Mouse (Mus musculus): ENCODE results near the gene Prok1.

Prok1 gene

DNA sequence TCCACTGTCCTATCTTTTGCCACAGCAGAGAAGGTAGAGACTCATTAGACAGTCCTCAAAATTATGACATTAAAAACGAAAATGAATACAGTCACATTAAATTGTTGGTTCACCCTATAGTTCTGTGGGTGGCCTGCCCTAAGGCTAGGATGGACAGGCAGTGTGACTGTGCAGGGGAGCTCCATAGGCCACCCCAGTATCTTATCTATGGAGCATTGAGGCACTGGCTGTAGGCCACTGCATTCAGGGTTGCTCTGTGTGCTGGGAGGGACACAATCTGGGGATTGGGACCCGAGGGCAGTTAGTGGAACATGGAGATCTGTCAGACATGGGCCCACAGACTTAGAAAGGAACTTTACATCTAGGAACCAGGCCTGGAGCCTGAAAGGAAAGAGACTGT is 5.6 kb downstream of the Prok1 start:
- no peak for DNase-seq

DNA sequence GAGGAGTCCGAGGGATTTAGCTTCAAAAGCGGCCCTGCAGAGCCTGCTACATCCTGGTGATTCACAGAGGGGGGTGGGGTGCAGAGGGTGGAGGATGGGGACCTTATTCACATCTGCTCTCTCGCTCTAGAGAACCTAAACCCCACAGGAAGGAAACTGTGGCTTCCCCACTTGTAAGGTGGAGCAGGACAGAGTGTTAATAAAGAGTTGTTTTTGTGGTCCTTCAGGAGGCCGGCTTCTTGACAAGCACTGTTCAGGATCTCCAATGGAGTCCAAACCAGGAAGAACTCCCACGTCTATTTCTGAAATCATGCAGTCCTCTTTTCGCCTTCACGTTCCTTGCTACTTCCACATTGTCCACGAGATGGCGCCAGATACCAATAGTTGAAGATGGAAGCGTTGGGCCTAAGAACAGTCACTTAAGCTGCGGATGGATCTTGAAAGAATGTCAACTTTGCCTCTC is 6.1 kb downstream of the Prok1 start:
- DNase-seq: peak; percentile 86

GRCm38 (mm10) chr3:107231202-107231601 is 8.3 kb downstream of the Prok1 start:
- DNase-seq: no peak

DNA sequence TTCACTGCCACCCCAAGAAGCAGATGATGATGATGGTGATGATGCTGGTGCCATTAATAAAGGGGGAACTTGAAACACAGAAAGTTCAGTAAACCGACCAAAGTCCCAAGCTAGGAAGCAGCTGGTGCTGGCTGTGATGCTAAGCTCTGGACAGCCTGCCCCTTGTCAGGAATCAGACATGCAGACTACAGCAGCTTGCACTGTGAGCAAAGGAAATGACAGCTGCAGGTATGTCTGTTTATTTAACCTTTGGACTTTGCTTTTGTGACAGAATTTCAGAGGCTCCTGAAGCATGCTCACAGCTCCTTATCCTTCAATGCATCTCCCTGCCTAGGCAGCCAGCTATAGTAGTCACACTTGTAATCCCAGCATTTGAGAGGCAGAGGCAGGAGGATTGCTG is 9.0 kb downstream of the Prok1 start, which contains the start of gene A630076J17Rik:
Gene A630076J17Rik (plus strand): TSS at position 88 of the 400 bp plus-strand sequence.
- DNase-seq: no peak

DNA sequence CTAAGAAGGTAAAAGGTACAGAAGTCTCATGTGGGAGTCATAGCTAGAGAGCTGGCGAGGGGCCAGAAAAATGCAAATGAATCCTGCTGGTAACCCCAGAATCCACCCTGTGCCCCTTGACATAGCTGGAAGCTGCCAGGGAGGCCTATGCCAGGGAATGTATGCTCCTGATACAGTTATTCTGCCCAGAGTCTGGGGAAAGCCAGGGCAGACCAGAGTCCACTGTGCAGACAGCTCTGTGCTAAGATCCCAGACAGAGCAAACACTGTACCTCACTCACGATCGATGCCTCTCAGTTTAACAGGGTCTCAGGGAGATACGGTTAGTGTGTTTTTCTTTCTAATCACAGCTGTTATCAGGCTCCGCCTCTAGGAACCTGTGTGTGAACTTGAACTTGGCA is 9.7 kb downstream of the Prok1 start:
- DNase-seq: no peak

DNA sequence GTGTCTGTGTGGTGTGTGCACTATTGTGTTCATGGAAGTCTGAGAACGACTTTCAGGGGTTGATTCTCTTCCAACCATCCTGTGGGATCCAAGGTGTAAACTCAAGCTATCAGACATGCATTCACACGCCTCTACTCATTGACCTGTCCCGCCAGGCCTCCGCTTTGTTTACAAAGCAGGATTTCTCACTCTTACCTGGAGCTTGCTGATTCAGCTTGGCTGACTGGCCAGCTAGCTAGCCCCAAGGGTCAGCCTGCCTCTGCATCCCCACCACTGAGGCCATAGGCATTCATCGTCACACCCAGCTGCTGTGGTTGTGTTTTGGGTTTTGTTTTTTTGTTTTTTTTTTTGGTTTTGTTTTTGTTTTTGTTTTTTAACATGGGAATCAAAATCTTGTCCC is 10.3 kb downstream of the Prok1 start:
- no peak for DNase-seq

- DNase-seq: no peak
Measured at GRCm38 (mm10) chr3:107225820-107226219, 13.7 kb downstream of the Prok1 start.

- no peak for DNase-seq
Measured at GRCm38 (mm10) chr3:107223230-107223629, 16.3 kb downstream of the Prok1 start.

- no peak for DNase-seq
Measured at GRCm38 (mm10) chr3:107221608-107222007, 17.9 kb downstream of the Prok1 start, which contains the start of gene Cym. TSS of gene Cym (minus strand) at chr3:107221732.

DNA sequence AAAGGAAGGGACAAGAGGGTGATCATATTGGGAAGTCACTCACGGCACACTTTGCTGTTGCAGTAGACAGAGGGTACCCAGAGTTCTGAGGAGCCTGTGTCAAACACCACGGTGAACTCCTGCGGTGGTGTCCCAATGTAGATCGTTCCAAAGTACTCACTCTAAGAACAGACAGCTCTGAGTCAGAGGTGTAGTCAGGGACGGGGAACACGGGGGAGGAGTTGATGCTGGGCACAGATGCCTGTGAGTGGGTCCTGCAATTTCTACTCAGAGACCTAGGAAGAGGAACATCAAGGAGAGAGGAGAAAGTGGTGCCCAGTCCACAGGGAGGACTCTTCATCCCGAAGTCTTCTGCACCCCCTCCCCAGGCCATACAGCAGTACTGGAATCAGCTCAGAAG is 20.9 kb downstream of the Prok1 start:
- no peak for DNase-seq

DNA sequence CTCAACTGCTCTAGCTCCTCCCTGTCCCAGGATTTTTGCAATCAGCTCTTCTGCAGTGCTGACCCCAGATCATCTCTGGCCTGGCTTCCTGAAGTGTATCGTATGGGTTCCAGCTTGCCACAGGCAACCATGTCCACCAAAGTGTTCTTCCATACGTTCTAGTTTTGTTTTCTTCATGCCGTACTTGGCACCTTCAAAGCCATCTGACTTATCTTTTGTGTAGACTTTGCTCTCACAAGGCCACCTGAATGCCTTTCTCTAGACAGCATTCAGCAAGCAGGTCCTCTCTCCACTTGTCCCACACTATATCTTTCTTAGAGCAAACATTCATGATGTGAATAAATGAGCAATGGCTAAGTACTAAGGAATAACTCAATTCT is 22.4 kb downstream of the Prok1 start:
- no peak for DNase-seq

GRCm38 (mm10) chr3:107216400-107217100 is 23.0 kb downstream of the Prok1 start:
- no peak for DNase-seq

- no peak for DNase-seq
Measured at GRCm38 (mm10) chr3:107214606-107215005, 24.9 kb downstream of the Prok1 start.

- no peak for DNase-seq
Measured at GRCm38 (mm10) chr3:107207625-107208253, 31.8 kb downstream of the Prok1 start.

GRCm38 (mm10) chr3:107206490-107207150 is 32.9 kb downstream of the Prok1 start:
- DNase-seq: no peak

DNA sequence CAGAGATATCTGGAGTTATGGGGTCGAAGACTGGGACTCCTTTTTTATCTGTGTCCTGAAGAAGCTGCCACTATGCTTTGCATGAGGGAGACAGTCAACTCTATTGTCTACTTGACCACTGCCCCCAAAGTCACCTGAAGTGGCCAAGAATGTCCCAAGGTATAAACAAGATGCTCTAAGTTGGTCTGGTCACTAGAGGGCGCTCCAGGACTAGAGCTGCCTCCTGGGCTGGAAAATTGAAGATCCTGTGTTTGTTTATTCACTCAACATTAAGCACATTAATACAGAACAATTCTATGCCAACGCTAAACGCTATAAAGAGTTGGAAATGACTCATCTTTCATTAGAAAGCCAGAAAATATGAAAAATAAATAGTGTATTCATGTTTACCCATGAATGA is 33.5 kb downstream of the Prok1 start:
- peak; percentile 60 for DNase-seq

DNA sequence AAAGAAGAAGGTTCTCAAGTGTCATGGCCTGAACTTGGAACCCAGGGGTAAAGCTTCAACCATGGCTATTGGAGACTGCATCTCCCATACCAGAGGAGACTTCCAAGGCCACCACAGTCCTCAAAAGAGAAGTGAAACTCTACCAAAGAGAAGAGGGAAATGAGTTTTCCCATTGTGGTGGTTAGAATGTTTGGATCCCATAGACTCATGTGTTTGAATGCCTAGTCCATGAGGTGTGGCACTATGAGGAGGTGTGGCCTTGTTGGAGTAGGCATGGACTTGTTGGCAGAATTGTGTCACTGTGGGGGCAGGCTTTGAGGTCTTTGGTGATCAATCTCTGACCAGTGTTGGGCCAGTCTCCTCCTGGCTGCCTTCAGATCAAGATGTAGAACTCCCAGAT is 34.3 kb downstream of the Prok1 start:
- no peak for DNase-seq

- no peak for DNase-seq
Measured at GRCm38 (mm10) chr3:107204413-107204812, 35.1 kb downstream of the Prok1 start.

DNA sequence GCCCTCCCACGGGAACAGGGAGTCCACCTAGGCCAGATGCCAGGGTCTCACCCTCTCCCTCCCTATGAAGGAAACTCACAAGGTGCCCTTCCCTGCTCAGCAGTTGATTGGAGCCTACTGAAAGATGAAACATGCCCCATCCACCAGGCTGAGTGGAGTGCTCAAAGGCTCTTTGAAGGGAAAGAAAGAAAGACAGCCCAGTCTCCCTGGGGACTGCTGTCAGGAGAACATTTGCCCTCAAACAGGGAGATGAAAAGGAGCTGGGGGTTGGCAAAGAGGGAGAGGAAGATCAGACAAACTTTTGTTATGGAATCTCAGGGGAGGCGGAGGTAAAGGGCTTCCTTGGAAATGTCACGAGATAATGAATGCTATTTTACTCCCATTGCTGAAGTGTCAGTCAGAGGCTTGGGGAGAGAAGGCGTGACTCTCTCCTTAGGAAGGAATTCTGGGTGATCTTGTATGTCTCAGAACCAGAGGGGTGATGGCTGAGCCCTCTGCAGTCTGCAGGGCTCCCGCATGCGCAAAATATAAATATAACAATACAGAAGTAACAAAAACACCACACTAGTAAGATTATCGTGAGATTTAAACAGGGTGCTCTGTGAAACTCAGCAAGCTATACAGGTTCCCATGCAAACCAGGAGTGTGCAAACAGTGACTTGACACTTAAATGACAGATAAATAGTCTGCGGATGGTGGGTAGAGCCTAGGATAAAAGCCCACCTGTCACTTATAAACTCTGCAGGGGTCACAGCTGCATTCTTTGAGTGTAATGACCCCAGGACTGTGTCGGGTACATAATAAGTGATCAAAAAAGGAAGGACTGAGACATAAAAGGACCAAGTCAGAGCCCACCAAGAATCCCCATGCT is 38.0 kb downstream of the Prok1 start:
- no peak for DNase-seq

GRCm38 (mm10) chr3:107188226-107188899 is 51.1 kb downstream of the Prok1 start:
- peak; percentile 57 for DNase-seq

DNA sequence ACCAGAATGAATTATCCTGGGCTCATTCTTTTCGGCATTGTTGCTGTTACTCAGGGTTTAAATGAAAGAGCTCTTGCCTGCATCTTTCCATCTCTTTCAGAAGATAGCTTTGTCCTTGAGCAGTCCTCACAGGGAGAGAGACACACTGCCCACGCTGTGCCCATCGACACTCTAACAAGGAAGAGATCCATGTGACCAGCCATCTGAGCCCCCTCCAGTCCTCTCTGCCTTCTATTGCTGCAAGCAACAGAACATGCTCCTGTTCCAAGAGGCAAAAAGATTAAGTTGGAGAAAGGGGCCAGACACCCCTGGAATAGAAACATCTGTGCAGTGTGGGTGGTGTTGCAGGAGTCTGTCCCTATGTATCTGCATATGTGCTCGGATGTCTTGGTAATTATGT is 52.5 kb downstream of the Prok1 start:
- no peak for DNase-seq

DNA sequence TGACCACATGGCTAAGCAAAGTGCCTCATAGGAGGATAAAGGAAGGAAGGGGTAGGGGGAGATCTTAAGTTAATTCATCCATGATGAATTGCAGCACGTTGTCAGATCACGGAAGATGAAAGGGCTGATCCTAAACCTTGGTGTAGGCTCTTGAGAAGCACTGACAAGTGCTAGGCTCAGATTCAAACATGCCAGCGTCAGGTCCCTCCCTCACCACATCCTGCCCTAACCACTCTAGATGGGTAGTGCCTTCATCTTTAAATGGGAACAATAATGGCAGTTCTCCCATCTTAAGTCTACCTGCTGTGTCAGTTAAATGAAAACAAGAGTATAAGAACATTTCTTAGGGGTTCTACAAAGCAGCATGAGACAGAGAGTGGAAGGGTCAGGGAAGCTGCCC is 53.9 kb downstream of the Prok1 start:
- DNase-seq: no peak
